In genomic region chr4:58670107-58670905, GRCm38 (mm10) we compare ENCODE assay signal across 8 mouse cellular contexts.
A peak's percentile ranks its signal among the peaks of the same experiment; 100 is the strongest.
DNase-seq lines count a peak whose midpoint lies in the region; ATAC-seq and TF ChIP-seq lines count a peak whose summit lies in the region.
"Had no signal": no experiment of that assay in that cellular context is flagged by ENCODE, and none has a peak within 500 bp of the region (broad histone marks: within the 10 kb centered on the region; RNA-seq: fewer than 3 reads in every experiment).

No protein-coding gene starts in this region.

- WGBS in hindbrain, embryonic 13.5 days: 34% methylated on average over 15 of the region's 15 CpGs

- no peaks in the 10 kb centered on the region for H3K36me3 ChIP-seq in hindbrain, embryonic 13.5 days
- H3K36me3 ChIP-seq: liver, embryonic 13.5 days had no signal

- H3K9me3 ChIP-seq in hindbrain, embryonic 13.5 days: no peaks in the 10 kb centered on the region
- H3K9me3 ChIP-seq: liver, embryonic 13.5 days had no signal

- H3K27ac ChIP-seq in hindbrain, embryonic 13.5 days: peak overlapping the region; percentile 48
- H3K27ac ChIP-seq: liver, embryonic 13.5 days had no signal

- H3K4me2 ChIP-seq in hindbrain, embryonic 13.5 days: peak overlapping the region; percentile 31
- H3K4me2 ChIP-seq: liver, embryonic 13.5 days had no signal

- no peak overlapping the region for H3K9ac ChIP-seq in hindbrain, embryonic 13.5 days
- H3K9ac ChIP-seq: liver, embryonic 13.5 days had no signal

- POLR2A ChIA-PET in Patski (lab: Charles Lee): interaction anchor here (0.6 kb wide), 1 partner anchor 80 kb away, joined by 3 read pairs; no protein-coding TSS in a partner anchor

- peak; percentile 60 for ATAC-seq in Patski
- ATAC-seq in hindbrain, embryonic 13.5 days (ENCODE audit: low FRiP score): peak; percentile 80

- H3K4me1 ChIP-seq in hindbrain, embryonic 13.5 days (replicated peaks): peaks cover 20% of the 10 kb centered on the region
- H3K4me1 ChIP-seq: liver, embryonic 13.5 days had no signal

- H3K27me3 ChIP-seq in Patski: no peaks in the 10 kb centered on the region
- H3K27me3 ChIP-seq in hindbrain, embryonic 13.5 days: no peaks in the 10 kb centered on the region
- H3K27me3 ChIP-seq: liver, embryonic 13.5 days had no signal

- in situ Hi-C loops in Patski (cut with MboI; ENCODE audit: low pct_unique_long_range_greater_than_20kb): no loop called here

- CTCF ChIA-PET in Patski (lab: Charles Lee): no interaction called here

- DNase-seq in Muller cell, postnatal 12 days (ENCODE audit: inconsistent ontology term): peak; percentile 79
- no peak for DNase-seq in Patski (ENCODE audit: low read depth, low spot score)
- peak; percentile 41 for DNase-seq in lung, postnatal 10 days
- no peak for DNase-seq in urinary bladder, adult 18-20 months (ENCODE audit: low spot score in 2 of 2)
- no peak for DNase-seq in cerebellum, adult 11-12 months
- no peak for DNase-seq in gastrocnemius, adult 8-10 months (ENCODE audit: low spot score in 2 of 2)
- DNase-seq: liver, embryonic 13.5 days had no signal

- TF ChIP-seq CTCF in Patski (IDR thresholded peaks at IDR 0.05): no peak

- no peak overlapping the region for H3K4me3 ChIP-seq in hindbrain, embryonic 13.5 days
- H3K4me3 ChIP-seq: liver, embryonic 13.5 days had no signal

Comparison
In these comparisons a context has a peak if more than half of its experiments do, and no peak if none do; other contexts are left out.
1. DNase-seq: peak in Muller cell, postnatal 12 days (single experiment) and lung, postnatal 10 days (single experiment); none in Patski (single experiment), urinary bladder, adult 18-20 months (0 of 2), cerebellum, adult 11-12 months (single experiment) and gastrocnemius, adult 8-10 months (0 of 2).